Mouse (Mus musculus) left cerebral cortex, adult 11 months (tissue): Measurements from ENCODE around the gene Mis12.

Experiments used
- DNase-seq: peaks from one replicate; pipeline ENCODE4 v3.0.0; 2022; ENCODE audit warnings: low spot score

Gene Mis12

DNA sequence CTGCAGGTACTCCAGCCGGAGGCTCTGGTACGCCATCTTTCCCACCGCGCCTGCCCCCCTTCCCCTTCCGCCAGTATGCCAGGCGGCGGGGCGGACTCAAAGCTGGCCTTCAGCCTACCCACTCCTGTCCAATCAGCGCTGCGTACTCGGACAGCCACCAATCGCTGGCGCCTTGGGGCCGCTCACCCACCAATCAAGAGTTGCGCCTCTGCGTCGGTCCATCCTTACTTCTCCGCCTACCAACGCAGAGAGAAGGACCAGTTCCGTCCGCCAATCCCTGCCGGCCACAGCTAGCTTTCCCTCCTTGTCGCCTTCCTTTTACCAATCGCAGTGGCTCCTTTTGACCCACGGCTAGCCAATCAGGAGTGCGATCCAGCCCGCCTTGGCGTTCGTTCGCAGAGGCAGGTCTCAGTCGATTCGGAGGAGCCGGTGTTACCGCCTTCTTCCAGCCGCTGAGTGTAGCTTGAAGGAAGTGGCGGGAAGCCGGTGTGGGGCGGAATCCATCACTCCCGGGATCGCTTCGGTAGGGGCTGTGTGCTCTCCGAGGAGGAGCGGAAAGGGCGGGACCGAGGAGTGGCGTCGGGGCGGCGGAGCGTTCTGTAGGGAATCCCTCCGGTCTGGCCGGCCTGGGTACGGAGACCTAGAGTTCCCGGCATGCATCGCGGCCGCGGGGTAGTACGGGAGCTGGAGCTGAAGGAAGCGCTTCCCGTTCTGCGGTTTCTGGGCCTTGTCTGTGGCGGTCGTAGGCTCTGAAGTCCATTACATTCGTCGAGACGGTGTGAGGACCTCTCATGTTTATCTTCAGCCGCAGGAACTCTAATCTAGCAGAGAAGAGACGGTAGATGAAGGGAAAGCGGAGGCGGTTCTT lies at the start of gene Mis12, which contains the start of gene Derl2:
Mis12 (plus strand) TSS at position 411 of the 868 bp plus-strand sequence.
Derl2 (minus strand) TSS at position 641 of the 868 bp plus-strand sequence.
- DNase-seq = peak; percentile 99

DNA sequence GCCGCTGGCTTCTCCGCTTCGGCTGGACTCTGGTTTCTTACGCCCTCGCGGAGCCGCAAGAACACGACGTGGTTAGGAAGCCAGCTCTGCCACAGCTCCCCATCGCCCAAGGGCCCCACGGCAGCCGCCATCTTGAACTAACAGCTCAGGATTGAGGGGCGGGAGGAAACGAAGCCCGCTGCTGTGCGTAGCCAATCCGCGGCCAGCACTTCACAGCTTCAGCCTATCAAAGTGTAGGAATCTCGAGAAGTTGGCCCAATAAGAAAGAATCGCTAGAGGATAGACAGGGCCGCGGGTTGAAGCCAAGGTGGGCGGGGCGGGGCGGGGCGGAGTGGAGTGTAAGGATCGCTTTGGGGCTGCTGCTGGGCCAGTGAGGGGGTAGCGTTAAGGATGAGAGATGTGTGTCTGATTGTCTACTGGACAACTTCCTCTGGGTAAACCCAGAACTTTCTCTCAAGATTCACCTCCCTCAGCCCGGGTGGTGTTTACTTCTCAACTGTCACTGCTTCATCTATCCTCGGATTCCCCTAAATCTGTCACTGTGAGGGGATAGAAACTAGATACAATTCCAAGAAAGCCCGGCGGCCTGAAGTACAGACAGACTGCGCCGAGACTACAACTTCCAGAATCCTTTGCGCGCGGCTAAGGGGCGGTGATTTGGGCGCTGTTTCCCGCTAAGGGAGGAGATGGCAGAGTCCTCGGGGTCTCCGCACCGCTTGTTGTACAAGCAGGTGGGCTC lies 49.4 kb upstream of the Mis12 start, which contains the start of the genes Nup88 and Rpain:
Nup88 (minus strand) TSS at position 153 of the 739 bp plus-strand sequence.
Rpain (plus strand) TSS at position 393 of the 739 bp plus-strand sequence.
- DNase-seq = peak; percentile 92

DNA sequence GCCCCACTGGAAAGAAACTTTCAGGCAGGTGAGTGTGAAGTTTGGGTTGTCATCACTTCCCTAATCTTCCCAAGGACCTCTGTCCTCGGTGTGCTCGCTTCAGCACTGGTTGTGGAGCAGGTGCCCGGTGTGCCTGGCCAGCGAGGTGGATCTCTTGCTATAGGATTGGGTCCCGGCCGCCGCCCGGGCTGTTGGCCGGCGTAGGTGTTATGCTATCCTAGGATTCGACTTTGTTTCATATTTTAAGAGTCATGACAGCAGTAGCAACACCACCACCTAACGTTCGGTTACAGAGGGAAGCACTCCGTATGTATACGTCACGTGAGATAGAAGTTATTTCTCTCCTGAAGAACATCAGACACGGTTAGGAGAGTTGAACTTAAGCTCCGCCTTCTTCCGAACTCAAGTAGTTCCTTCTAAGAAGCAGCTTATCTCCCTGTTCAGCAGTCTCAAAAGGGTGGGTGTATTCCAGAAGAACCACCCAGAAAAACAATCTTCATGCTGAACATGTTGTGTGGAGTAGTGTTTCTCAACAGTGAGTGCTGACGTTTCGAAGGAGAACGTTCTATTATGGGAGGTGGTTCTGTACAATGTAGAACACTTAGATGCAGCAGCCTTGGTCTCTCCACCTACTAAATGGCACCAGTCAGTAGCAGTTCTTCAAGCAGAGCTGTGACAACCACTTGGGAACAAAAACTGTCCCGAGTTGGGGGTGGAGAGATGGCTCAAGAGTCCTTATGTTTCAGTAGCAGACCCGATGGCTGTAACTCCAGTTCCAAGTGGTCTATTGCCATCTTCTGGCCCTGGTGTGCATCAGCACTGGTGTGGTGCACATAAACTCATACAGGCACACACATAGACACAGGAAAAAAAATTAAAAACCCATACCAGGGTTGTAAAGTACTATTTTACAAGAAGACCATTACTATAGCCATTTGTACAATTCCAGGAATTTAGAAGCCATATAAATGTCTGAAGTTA lies 48.6 kb upstream of the Mis12 start:
- no peak for DNase-seq

DNA sequence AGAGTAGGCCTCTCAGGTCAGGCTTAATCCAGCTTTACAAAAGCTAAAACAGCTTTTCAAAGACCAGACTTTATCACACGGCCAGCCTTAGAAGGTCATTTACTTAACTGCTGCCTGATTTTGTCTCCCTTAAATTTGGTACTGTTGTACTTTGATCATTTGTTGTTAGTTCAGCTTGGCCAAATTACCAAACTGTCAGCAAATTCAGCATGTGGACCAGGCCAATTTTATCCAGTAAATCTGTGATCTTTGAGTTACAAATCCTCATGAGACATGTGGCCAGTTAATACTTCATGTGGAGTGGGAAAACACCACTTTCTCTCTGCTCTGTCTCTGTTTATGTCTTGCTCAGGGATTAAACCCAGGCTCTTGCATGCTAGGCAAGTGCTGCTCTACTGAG lies 46.8 kb upstream of the Mis12 start:
- DNase-seq = no peak

DNA sequence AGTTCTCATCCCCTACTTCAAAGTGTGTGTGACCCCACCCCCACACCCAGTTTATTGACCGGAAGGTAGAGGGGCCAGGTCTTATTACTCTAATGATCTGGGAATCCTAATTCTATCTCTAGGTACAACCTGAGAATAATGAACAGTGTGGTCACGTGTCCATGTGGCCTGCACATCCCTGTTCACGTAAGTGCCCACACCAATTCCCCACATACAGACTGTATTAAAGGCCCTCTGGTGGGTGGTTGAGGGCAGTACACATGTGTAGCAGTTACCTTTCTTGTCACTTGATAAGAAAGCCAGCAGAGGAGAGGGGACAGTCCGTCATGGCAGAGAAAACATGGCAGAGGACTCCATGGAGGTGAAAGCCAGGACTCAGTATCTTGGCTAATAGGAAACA lies 45.5 kb upstream of the Mis12 start:
- DNase-seq = no peak

DNA sequence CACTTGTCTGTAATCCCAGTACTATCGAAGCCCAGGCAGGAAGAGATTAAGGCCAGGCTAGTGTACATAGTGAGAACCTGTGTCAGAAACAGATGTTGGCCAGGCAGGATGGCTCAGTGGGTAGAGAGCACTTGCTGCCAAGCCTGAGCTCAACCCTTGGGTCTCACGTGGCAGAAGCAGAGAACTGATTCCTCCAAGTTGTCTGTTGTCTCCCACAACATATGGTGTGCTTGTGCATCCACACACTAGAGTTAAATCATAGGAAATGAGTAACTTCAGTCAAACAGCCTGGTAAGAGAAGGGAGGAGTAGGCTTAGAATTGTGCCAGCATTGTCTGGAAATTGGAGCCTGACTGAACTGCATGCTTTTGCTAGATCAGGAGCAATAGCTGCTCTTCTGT lies 44.2 kb upstream of the Mis12 start:
- DNase-seq = no peak

DNA sequence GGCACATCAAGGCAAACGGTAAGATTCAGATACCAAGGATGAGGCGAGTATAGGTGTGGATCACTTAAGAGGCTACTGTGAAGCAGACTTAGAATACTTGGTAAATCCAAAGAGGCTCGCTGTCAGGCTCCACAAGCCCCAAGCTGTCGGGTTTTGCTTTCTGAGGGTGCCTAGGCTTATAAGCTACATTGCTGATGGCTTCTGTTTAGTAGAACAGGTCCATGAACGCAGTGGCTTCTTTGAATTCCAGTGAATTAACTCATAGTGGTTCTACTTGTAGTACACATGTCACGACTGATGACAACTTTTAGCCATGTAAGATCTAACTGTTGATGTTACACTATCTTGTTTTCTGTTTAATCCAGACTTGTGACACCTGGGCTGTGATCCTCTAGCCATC lies 42.1 kb upstream of the Mis12 start:
- no peak for DNase-seq

DNA sequence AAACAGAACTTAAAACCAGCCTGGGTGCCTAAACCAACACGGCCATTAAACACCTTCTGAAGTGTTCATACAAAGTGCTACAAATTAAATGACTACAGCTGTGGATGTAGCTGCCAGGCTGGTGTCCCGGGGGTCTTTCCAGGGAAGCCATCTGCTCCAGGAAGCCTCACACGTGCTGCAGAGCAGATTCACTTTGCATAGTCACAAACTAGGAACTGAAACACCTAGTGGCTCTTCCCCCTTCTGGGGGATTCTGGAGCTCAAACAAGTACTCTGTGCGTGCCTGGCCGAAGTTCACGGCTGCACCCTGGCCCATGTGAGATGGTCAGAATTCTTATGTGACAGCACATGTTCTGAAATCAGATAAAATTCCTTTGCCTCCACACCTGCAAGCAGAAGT lies 39.2 kb upstream of the Mis12 start:
- no peak for DNase-seq

DNA sequence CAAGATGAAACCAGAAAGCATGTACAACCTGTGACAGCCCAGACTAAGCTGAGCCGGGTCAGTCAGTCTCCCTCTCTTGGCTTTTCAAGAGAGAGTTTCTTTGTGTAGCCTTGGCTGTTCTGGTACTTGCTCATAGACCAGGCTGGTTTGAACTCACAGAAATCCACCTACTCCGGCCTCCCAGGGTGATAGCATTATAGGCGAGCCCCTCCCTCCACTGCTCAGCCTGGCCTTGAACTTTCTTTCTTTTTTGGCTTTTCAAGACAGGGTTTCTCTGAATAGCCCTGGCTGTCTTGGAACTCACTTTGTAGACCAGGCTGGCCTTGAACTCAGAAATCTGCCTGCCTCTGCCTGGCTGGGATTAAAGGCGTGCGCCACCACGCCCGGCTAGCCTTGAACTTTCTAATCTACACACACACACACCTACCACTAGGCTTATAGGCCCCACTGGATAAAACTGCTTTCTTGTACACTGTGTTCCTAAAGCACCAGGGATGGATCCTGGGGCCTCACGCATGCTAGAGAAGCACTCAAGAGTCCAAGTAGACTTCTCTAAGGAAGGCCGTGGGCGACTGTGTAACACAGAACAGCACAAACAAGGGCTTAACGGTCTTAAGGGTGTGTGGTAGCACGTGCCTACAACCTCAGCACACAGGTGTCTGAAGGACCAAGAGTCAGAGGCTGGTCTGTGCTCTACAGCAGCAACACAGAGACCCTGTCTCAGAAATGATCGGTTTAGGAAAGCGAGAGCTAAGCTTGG lies 38.5 kb upstream of the Mis12 start:
- DNase-seq = no peak

DNA sequence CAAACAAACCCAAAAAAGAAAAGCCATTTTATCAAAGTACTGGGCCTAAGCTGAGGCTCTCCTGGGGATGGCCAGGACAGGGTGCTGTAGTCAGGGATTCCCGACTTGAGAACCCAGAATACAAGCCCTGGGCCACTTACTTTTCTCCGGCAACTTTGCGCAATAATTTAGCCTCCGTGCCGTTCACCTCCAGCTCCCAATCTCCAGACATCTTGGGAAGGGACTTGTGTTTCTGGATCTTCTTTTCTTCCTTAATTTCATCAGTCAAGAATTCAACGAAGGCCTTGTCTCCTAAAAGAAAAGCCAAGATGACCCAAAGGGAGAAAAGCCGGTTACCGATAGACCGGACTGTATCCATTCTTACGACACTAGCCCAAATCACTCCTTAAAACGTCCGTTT lies 37.4 kb upstream of the Mis12 start:
- no peak for DNase-seq

DNA sequence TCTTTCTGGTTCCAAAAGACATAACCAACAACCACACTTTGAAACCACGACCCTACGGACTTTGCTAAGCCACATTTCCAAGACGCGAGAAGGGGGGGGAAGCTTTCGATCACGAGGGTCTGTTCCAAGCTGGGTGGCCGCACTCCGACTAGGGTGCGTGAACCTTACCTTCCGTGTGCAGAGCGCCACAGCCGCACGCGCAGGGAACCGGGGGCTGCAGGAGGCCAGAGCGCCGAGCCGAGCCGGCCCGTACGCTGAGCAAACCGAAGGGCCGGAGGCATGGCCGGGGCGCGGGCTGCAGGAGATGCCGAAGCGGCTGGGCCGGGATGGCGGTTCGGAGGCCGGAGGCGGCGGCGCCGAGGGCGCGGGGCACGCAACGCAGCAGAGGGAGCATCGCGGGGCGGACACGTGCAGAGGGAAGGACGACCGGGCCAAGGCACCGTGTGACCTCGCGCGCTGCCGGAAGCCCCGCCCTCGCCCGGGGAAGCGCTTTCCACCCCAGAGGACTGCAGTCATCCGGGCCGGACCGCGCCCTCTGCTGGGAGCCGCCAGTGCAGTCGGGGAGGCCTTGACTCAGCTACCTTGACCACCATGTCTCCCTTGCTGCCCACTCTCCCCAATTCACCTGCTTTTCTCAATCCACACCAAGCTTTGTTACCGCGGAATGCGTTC lies 36.7 kb upstream of the Mis12 start, which contains the start of gene C1qbp:
C1qbp (minus strand) TSS at position 470 of the 672 bp plus-strand sequence.
- DNase-seq = peak; percentile 87

DNA sequence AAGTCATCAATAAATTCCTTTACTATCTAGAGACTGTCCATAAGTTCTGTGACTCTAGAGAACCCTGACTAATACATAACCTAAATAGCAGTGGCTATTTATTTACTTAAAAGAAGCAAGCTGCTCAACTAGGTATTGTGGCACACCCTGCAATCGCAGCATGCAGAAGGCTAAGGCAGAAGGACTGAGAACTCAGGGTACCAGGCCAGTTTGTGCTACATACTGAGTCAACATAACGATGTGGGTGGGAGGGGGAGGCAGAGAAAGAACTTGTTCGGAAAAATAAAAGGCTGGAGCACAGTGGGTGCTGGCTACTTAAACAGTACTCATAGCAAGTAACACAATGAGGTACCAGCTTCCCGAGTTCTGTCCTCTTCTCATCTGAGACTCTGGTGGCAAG lies 18.2 kb upstream of the Mis12 start:
- DNase-seq = no peak

DNA sequence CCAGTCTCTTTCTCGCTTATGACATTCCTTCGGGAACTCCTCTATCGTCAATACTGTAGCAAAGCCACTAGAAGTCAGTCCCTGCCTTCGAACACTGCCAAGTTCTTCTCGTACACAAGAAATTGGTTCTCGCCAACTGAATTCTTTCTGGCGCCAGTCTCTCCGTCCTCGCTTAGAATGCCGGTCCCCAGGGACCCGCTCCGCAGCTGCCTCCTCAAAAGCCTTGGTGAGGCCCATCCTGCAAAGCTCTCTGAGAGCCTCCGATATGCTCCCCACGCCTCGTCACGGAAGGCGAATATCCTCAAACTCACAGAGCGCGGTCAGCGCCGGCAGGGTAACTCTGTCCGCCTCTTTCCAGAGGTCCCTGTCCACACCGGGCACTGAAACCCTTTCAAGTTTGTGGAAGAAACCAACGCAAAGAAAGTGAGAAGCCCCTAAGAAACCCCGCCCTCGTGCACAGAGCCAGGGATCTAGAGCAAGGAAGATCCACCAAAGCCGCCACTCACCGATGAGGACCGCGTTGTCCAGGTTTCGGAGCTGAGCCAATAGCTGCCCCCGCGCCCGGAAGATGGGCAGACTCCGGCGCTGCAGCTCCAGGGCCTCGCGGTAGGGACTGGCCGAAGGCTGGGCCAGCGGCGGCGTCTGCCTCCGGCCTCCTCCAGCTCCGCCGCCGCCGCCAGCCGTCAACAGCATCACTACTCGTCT lies 15.6 kb upstream of the Mis12 start:
- DNase-seq = no peak

DNA sequence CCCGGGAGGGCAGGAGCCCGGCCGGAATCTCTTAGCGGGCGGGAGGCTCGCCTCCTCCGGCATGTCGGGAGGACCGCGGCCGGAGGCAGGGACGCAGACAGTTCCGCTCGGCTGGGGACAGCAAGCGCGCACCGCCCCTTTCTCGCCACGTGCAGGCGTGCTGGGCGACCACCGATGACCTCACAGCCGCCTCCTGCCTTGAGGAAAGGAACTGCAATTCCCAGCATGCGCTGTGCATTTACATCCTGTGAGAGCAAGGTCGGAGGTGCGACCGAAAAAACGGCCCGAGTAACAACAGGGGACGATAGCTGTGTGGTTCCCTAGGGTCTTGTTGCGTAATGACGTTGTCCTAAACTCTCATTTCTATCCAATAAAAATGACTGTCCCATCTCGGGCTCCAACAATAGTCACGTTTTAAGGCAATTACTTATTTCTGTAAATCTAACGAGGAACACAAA lies 15.1 kb upstream of the Mis12 start, which contains the start of gene Dhx33:
Dhx33 (minus strand) TSS at position 122 of the 458 bp plus-strand sequence.
- peak; percentile 93 for DNase-seq

DNA sequence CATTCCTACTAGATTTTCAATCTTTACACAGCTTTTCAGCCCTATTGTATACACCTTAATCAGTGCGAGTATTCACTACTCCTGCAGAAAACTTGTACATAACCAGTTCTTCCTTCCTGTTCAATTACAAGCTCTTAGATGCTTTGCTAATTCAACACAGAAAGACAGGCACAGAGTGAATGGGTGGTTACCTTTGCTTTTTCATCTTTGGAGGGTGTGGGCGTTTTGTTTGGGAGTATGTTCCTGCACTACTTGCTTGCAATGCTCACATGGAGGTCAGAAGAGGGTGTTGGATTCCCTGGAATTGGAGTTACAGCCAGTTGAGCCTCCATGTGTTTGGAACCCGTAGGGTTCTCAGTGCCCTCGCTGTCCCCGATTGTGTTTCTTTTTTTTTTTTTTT lies 14.4 kb upstream of the Mis12 start:
- no peak for DNase-seq

DNA sequence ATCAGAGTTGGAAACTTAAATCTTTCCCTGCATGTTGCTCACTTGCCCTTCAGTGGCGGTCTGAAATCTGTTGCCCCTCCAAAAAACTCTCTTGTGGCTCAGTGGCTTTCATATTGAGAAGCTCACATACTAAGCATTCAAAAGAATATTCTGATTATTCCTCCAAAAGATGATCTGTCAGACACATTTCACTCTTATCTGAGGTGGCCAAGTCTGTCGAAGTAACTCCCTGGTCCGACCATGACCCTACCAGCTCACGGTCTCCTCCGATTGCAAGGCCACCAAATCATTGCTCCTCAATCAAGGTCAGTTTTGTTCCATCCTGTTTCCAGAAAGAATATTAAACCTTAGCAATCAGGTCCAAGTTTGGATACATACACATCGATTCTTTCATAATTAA lies 12.4 kb upstream of the Mis12 start:
- DNase-seq = no peak

DNA sequence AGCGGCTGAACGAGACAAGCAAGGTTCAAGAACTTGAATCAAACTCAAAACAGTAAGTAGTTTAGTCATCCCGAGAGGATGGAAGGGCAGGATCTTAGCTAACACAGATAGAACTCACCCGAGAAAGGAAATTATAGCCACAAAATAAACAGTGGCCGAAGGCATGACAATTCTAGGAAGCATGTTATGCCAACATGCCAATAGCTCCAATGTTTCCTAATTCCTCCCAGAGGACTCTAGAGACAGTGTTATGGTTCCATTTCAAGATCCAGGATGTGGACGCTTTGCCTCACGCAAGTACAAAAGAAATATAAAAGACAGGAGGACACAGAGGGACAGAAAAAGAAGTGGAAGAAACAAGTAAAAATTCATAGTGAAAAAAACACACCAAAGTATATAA lies 11.6 kb upstream of the Mis12 start:
- no peak for DNase-seq

DNA sequence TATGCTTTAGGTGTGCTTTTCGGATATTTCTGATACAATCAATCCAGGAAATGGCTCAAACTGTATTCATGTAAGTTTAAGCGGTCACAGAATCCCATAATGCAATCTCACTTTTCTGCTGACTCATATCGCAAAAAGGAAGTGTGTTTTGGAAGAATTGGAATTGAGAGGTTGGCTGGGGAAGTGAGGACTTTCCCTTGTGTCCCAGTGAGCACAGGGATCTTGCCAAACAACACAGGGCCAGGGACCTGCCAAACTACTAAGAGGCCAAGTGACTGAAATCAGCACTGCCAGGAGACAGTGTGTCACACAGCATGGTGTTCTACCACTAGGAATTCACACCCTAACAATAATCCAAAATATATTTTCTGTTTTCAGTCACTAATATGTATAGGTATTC lies 11.1 kb upstream of the Mis12 start:
- no peak for DNase-seq

DNA sequence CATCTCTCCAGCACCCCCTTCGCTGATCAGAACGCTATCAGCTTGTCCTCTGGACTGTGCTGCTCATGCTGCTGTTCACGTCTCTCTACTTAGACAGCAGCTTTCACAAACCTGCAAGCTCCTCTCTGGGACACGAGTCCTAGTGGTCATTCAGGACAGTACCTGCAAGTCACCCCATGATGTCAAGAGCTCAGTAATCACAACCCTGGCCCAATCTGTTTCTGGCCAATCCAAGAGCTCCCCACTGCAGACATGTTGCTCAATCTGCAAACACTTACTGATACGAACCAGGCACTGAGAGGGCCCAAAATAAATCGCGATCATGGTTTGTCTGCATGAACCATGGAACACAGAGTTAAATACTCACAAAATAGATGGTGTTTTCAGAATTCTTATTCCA lies 6.7 kb upstream of the Mis12 start:
- no peak for DNase-seq

DNA sequence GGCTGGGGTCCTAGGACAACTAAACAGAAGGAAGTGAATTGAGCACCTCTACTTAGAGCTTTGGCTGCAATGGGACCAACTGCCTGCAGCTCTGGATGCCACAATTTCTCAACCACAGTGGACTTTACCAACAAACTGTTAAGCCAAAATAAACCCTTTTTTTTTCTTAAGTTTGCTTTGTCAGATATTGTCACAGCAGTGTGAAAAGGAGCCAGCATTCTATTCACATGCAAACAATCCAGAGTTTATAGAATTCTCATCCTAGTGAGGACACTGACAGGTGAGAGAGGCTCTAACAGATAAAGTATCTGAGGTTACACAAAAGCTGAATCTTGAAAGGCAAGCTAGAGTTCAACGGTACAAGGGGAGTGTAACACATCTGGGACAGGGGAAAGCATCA lies 2.4 kb upstream of the Mis12 start:
- DNase-seq = no peak
